Mouse (Mus musculus) retina, postnatal 7 days (tissue): ENCODE data around the gene Gm20388.

Experiments used
- DNase-seq: peaks from one replicate; pipeline ENCODE4 v3.0.0-alpha.2; 2012; ENCODE audit warnings: low read depth, low spot score

Gene Gm20388

GRCm38 (mm10) chr8:120383713-120384112 is 473.1 kb downstream of the Gm20388 start:
- DNase-seq: no peak

- no peak for DNase-seq
Measured at GRCm38 (mm10) chr8:120384745-120385144, 474.1 kb downstream of the Gm20388 start.

- no peak for DNase-seq
Measured at GRCm38 (mm10) chr8:120388246-120388645, 477.6 kb downstream of the Gm20388 start.

- DNase-seq: no peak
Measured at GRCm38 (mm10) chr8:120390598-120390997, 480.0 kb downstream of the Gm20388 start.

GRCm38 (mm10) chr8:120391856-120392255 is 481.2 kb downstream of the Gm20388 start:
- no peak for DNase-seq

GRCm38 (mm10) chr8:120393085-120393484 is 482.4 kb downstream of the Gm20388 start:
- DNase-seq: no peak

GRCm38 (mm10) chr8:120393871-120394275 is 483.2 kb downstream of the Gm20388 start:
- DNase-seq: no peak

GRCm38 (mm10) chr8:120395892-120396291 is 485.3 kb downstream of the Gm20388 start:
- DNase-seq: no peak

- no peak for DNase-seq
Measured at GRCm38 (mm10) chr8:120396756-120397155, 486.1 kb downstream of the Gm20388 start.

- DNase-seq: no peak
Measured at GRCm38 (mm10) chr8:120397444-120398411, 487.1 kb downstream of the Gm20388 start.

- DNase-seq: no peak
Measured at GRCm38 (mm10) chr8:120399212-120399934, 488.7 kb downstream of the Gm20388 start.

- no peak for DNase-seq
Measured at GRCm38 (mm10) chr8:120401216-120401615, 490.6 kb downstream of the Gm20388 start.

- no peak for DNase-seq
Measured at GRCm38 (mm10) chr8:120401712-120402111, 491.1 kb downstream of the Gm20388 start.

- DNase-seq: no peak
Measured at GRCm38 (mm10) chr8:120403606-120404269, 493.1 kb downstream of the Gm20388 start.

- DNase-seq: peak; percentile 65
Measured at GRCm38 (mm10) chr8:120404609-120405036, 494.0 kb downstream of the Gm20388 start.

- no peak for DNase-seq
Measured at GRCm38 (mm10) chr8:120406008-120406632, 495.5 kb downstream of the Gm20388 start.

- peak; percentile 54 for DNase-seq
Measured at GRCm38 (mm10) chr8:120407701-120408240, 497.1 kb downstream of the Gm20388 start.

GRCm38 (mm10) chr8:120408241-120409215 is 497.9 kb downstream of the Gm20388 start:
- DNase-seq: no peak

- DNase-seq: no peak
Measured at GRCm38 (mm10) chr8:120409371-120410013, 498.9 kb downstream of the Gm20388 start.
